Comparison of ENCODE assay signal across 8 mouse cellular contexts in the genomic region with DNA sequence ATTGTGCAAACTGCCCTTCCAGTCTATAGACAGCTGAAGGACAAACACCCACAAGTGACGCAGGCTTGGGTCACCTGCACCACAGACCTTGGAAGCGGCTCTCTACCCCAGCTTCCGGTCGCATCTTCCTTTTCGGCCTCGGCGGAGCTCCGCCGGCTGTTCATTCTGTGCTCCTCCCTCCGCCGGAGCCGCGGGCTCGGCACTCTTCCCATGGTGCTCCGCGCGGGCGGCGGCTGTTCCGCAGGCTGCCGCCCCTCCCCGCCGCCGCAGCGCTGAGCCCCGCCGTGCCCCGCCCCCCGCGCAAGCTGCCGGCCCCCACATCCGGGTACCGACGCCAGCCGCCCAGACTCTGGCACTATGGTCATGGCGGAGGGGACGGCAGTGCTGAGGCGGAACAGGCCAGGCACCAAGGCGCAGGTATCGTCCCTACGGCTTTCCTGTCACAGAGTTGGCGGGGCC. TPM values are rescaled to one million over a fixed set of nuclear protein-coding genes. Genes with fewer than 3 reads are reported as not detected.
DNase-seq lines count a peak whose midpoint lies in the region; ATAC-seq and TF ChIP-seq lines count a peak whose summit lies in the region.

A gene (plus strand): TSS at position 289 of the 459 bp plus-strand sequence.

- peak within 1 kb of the TSS; percentile 97 for H3K4me3 ChIP-seq in bone marrow macrophage, adult 2 months (ENCODE audit: insufficient read depth, low read length)
- peak within 1 kb of the TSS; percentile 74 for H3K4me3 ChIP-seq in embryonic fibroblast, embryonic 13.5 days (ENCODE audit: insufficient read depth, low read length)
- peak within 1 kb of the TSS; percentile 94 for H3K4me3 ChIP-seq in heart, embryonic 10.5 days
- H3K4me3 ChIP-seq in kidney, embryonic 15.5 days (replicated peaks) = peak within 1 kb of the TSS; percentile 99

- TF ChIP-seq POLR2A in bone marrow macrophage, adult 2 months (IDR thresholded peaks at IDR 0.05; ENCODE audit: borderline replicate concordance, low read depth, low read length) = peak; percentile 63; the same call in 1 of the 2 replicates
- peak; percentile 81 for TF ChIP-seq POLR2A in embryonic fibroblast, embryonic 13.5 days (IDR thresholded peaks at IDR 0.05; ENCODE audit: low read depth, low read length)

- DNase-seq in A20 (ENCODE audit: low read depth, low spot score) (peak; percentile 96), liver (peak; percentile 95)
- DNase-seq in heart, embryonic 10.5 days (ENCODE audit: low spot score) = peak; percentile 96
- peak; percentile 92 to 98 for DNase-seq in spleen, postnatal 4 days (ENCODE audit: low spot score in 2 of 2)

- peak within 1 kb of the TSS; percentile 67 for H3K4me2 ChIP-seq in kidney, embryonic 15.5 days

- peak within 1 kb of the TSS; percentile 80 for H3K27ac ChIP-seq in bone marrow macrophage, adult 2 months (ENCODE audit: insufficient read depth, low read depth, low read length)
- H3K27ac ChIP-seq in embryonic fibroblast, embryonic 13.5 days (ENCODE audit: insufficient read depth, low read length) = peak within 1 kb of the TSS; percentile 78
- H3K27ac ChIP-seq in heart, embryonic 10.5 days = peak within 1 kb of the TSS; percentile 99
- H3K27ac ChIP-seq in kidney, embryonic 15.5 days = peak within 1 kb of the TSS; percentile 99

- H3K36me3 ChIP-seq in heart, embryonic 10.5 days = peaks cover 15% of the 10 kb centered on the region
- H3K36me3 ChIP-seq in kidney, embryonic 15.5 days = peaks cover 15% of the 10 kb centered on the region

- peaks cover 12% of the 10 kb centered on the region for H3K4me1 ChIP-seq in bone marrow macrophage, adult 2 months (ENCODE audit: control insufficient read depth, insufficient read depth, low read length)
- H3K4me1 ChIP-seq in embryonic fibroblast, embryonic 13.5 days (ENCODE audit: control insufficient read depth, insufficient read depth, low read length) = peaks cover 2% of the 10 kb centered on the region; the same call in 1 of the 2 replicates
- 0 out of 2 replicates have a peak, but pooled peaks cover 7% of the 10 kb centered on the region for H3K4me1 ChIP-seq in heart, embryonic 10.5 days
- peaks cover 16% of the 10 kb centered on the region for H3K4me1 ChIP-seq in kidney, embryonic 15.5 days

- peak within 1 kb of the TSS; percentile 98 for H3K9ac ChIP-seq in kidney, embryonic 15.5 days

- ATAC-seq in kidney, embryonic 15.5 days (replicated peaks; ENCODE audit: low FRiP score) = peak; percentile 97
- peak; percentile 92 for ATAC-seq in monocyte, adult 5-6 weeks (replicated peaks; ENCODE audit: insufficient number of reproducible peaks, low FRiP score, low TSS enrichment, poor library complexity, severe bottlenecking)

- no peak for TF ChIP-seq CTCF in bone marrow macrophage, adult 2 months (IDR thresholded peaks at IDR 0.05; ENCODE audit: low read depth, low read length)
- no peak for TF ChIP-seq CTCF in embryonic fibroblast, embryonic 13.5 days (IDR thresholded peaks at IDR 0.05; ENCODE audit: borderline replicate concordance, insufficient read depth, low read length)

- 1% methylated on average over 42 of the region's 42 CpGs for WGBS in heart, embryonic 10.5 days
- under 1% methylated on average over 41 of the region's 42 CpGs for WGBS in kidney, embryonic 15.5 days

- H3K9me3 ChIP-seq in heart, embryonic 10.5 days = no peaks in the 10 kb centered on the region
- H3K9me3 ChIP-seq in kidney, embryonic 15.5 days (replicated peaks) = no peaks in the 10 kb centered on the region

- H3K27me3 ChIP-seq in heart, embryonic 10.5 days (ENCODE audit: insufficient read depth, poor library complexity, severe bottlenecking) = no peaks in the 10 kb centered on the region
- no peaks in the 10 kb centered on the region for H3K27me3 ChIP-seq in kidney, embryonic 15.5 days

RNA-seq across cellular contexts. Expression of the gene that starts here (rescaled TPM):
- polyA plus RNA-seq in bone marrow macrophage, adult 2 months (2012; ENCODE audit: insufficient read depth, insufficient read length, missing spikeins) = 45.4 and 48.6 TPM in 2 replicates
- 79.3 and 83.1 TPM in 2 replicates for polyA plus RNA-seq in embryonic fibroblast, embryonic 13.5 days (2011; ENCODE audit: insufficient read length, low read depth, missing spikeins)
- 101 and 112 TPM in 2 replicates for polyA plus RNA-seq in heart, embryonic 10.5 days (2016; fragmentation: Nextera tagmentation; extraction: Ambion mirVana)
- 143 and 146 TPM in 2 replicates for polyA plus RNA-seq in kidney, embryonic 15.5 days (2015; fragmentation: Nextera tagmentation; extraction: Ambion mirVana)
- total RNA-seq in monocyte, adult 5-6 weeks (2017) = 68.1 to 119 TPM (median 87.3 TPM) in 3 replicates

Comparison
In these comparisons a context has a peak if more than half of its experiments do, and no peak if none do; other contexts are left out.
1. Peak in every context shown above with its lines: DNase-seq, ATAC-seq, H3K4me3 ChIP-seq and H3K27ac ChIP-seq.